Mouse (Mus musculus): ENCODE data around the gene Cd59a. TPM values are rescaled to one million over a fixed set of nuclear protein-coding genes. Genes with fewer than 3 reads are reported as not detected.

Gene Cd59a
- polyA plus RNA-seq, 1 experiment from 2014 or later = 12.4 TPM

DNA sequence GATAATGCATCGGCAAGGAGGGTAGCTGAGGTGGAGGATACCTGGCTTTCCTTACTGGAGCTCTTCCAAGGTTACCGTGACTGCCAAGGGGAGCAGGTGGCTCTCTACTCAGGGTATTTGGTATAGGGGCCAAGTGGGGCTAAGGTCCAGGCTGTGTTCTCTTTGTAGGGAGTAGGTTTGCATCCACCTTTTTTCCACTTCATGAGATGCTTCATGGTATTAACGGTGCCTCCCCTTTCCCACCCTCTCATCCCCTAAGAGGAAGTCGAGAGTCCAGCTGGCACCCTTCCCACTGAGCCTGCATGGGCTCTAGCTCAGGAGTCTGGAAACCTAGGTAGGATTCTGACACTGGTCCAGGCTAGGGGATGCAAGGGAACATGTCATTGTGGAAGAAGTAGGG, 57.7 kb downstream of the Cd59a start:
- H3K4me3 ChIP-seq = no peak overlapping the region
- no peak overlapping the region for H3K27ac ChIP-seq
- no peaks in the 10 kb centered on the region for H3K27me3 ChIP-seq (replicated peaks)
- no peaks in the 10 kb centered on the region; the same call in 1 of the 2 replicates for H3K36me3 ChIP-seq (replicated peaks)
- no peak overlapping the region for H3K4me2 ChIP-seq
- H3K9me3 ChIP-seq = no peaks in the 10 kb centered on the region
- no peak for ATAC-seq (replicated peaks)
- 88% methylated on average over 4 of the region's 4 CpGs for WGBS
- H3K9ac ChIP-seq = no peak overlapping the region
- no peaks in the 10 kb centered on the region for H3K4me1 ChIP-seq

GRCm38 (mm10) chr2:104153876-104154275, 58.3 kb downstream of the Cd59a start:
- H3K27ac ChIP-seq = no peak overlapping the region
- 88% methylated on average over 3 of the region's 3 CpGs for WGBS
- no peak for ATAC-seq (replicated peaks)
- H3K4me3 ChIP-seq = no peak overlapping the region
- H3K36me3 ChIP-seq (replicated peaks) = no peaks in the 10 kb centered on the region; the same call in 1 of the 2 replicates
- H3K4me1 ChIP-seq = no peaks in the 10 kb centered on the region
- no peak overlapping the region for H3K9ac ChIP-seq
- no peaks in the 10 kb centered on the region for H3K9me3 ChIP-seq
- H3K27me3 ChIP-seq (replicated peaks) = no peaks in the 10 kb centered on the region
- no peak overlapping the region for H3K4me2 ChIP-seq

- 76% methylated on average over 4 of the region's 4 CpGs for WGBS
- H3K27ac ChIP-seq = no peak overlapping the region
- H3K4me1 ChIP-seq = no peaks in the 10 kb centered on the region
- no peaks in the 10 kb centered on the region for H3K27me3 ChIP-seq (replicated peaks)
- H3K9me3 ChIP-seq = no peaks in the 10 kb centered on the region
- no peak overlapping the region for H3K4me2 ChIP-seq
- H3K4me3 ChIP-seq = no peak overlapping the region
- ATAC-seq (replicated peaks) = no peak
- H3K9ac ChIP-seq = no peak overlapping the region
- no peaks in the 10 kb centered on the region for H3K36me3 ChIP-seq (replicated peaks)
Measured at GRCm38 (mm10) chr2:104157831-104158230, 62.2 kb downstream of the Cd59a start.

GRCm38 (mm10) chr2:104163418-104163817, 67.8 kb downstream of the Cd59a start:
- ATAC-seq (replicated peaks) = no peak
- Histone ChIP-seq H3K4me2 (no peak overlapping the region), H3K9ac (no peak overlapping the region), H3K27me3 (replicated peaks) (no peaks in the 10 kb centered on the region), H3K4me3 (no peak overlapping the region), H3K27ac (no peak overlapping the region), H3K9me3 (no peaks in the 10 kb centered on the region), H3K36me3 (replicated peaks) (no peaks in the 10 kb centered on the region), H3K4me1 (peaks cover 8% of the 10 kb centered on the region)
- 84% methylated on average over 7 of the region's 7 CpGs for WGBS

DNA sequence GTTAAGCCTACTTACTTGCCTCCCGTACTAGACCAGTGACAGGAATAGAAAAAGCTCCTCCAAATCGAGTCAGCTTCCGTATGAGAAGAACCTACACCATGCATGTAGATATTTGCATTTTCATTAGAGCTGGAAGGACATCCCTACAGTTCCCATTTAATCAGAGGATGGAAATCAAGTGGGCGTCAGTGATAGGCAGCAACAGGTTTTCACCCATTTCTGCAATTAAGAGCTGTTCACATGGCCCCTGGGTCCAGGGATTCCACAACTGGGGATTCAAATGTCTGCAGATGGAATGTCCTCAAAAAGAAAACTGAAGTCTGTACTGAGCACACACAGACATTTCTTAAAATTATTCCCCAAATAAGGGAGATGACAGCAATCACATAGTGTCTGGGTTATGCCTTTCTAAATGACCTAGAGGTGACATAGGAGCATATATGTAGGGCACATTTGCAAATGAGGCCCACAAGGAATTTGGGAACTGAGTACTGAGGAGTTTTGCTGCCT, 68.4 kb downstream of the Cd59a start:
- no peak overlapping the region for H3K27ac ChIP-seq
- no peaks in the 10 kb centered on the region for H3K27me3 ChIP-seq (replicated peaks)
- no peaks in the 10 kb centered on the region for H3K9me3 ChIP-seq
- H3K36me3 ChIP-seq (replicated peaks) = no peaks in the 10 kb centered on the region
- no peak overlapping the region for H3K4me2 ChIP-seq
- ATAC-seq (replicated peaks) = no peak
- 94% methylated on average over 4 of the region's 4 CpGs for WGBS
- H3K9ac ChIP-seq = no peak overlapping the region
- no peak overlapping the region for H3K4me3 ChIP-seq
- peaks cover 14% of the 10 kb centered on the region for H3K4me1 ChIP-seq

Other genes with a start within 250 kb of the Cd59a start
- gene Lmo2, start 137.8 kb upstream of the Cd59a start, polyA plus RNA-seq (2015; fragmentation: Nextera tagmentation; extraction: Ambion mirVana) = 32.0 and 33.6 TPM in 2 replicates
- gene Fbxo3, start 68.1 kb upstream of the Cd59a start, polyA plus RNA-seq (2015; fragmentation: Nextera tagmentation; extraction: Ambion mirVana) = 73.4 and 76.2 TPM in 2 replicates
- 3.7 and 3.8 TPM in 2 replicates for gene 4931422A03Rik, start 67.4 kb upstream of the Cd59a start, polyA plus RNA-seq (2015; fragmentation: Nextera tagmentation; extraction: Ambion mirVana)
- not detected in 2 replicates for gene Gm10912, start 30.0 kb upstream of the Cd59a start, polyA plus RNA-seq (2015; fragmentation: Nextera tagmentation; extraction: Ambion mirVana)
- gene Gm10799, start 27.3 kb upstream of the Cd59a start, polyA plus RNA-seq (2015; fragmentation: Nextera tagmentation; extraction: Ambion mirVana) = not detected in 2 replicates
- 0.92 and 1.2 TPM in 2 replicates for gene Cd59b, start 26.0 kb upstream of the Cd59a start, polyA plus RNA-seq (2015; fragmentation: Nextera tagmentation; extraction: Ambion mirVana)
- not detected in 2 replicates for gene A930018P22Rik, start 27.0 kb downstream of the Cd59a start, polyA plus RNA-seq (2015; fragmentation: Nextera tagmentation; extraction: Ambion mirVana)